Mouse (Mus musculus) heart, postnatal 36 days (tissue): ENCODE data around the gene Prss36. TPM values are rescaled to one million over a fixed set of nuclear protein-coding genes. Genes with fewer than 3 reads are reported as not detected.
"Not testable (repeated sequence)": the region's sequence is repeated elsewhere in the genome, so short reads cannot be mapped to it uniquely, and the experiment has no call there.

Experiments
- DNase-seq, 2 experiments: peaks; one replicate each; pipeline ENCODE4 v3.0.0; 2021 to 2022
- intact Hi-C: fragments of 180-260 bp; cut with DNase I; formaldehyde crosslinking; loops from one replicate; pipeline ENCODE4 v1.15.1; 2025
- total RNA-seq, 2 experiments: library from RNA; stranded (reverse); gene quantifications; 2 replicates each; pipeline ENCODE4 v1.2.3; 2021

Gene Prss36
- 1 to 10 TPM; 7.9 to 8.1 TPM for total RNA-seq

- intact Hi-C loops = no loop called here
- no peak for DNase-seq
Measured at GRCm38 (mm10) chr7:127946470-127947023, at the start of gene Prss36. TSS of gene Prss36 (minus strand) at chr7:127946725.

- intact Hi-C loops = loop anchor here (5.0 kb wide), 1 partner anchor 214 kb away; the partner anchor contains the start of gene Cox6a2
Measured at GRCm38 (mm10) chr7:127993341-127993977, 46.9 kb upstream of the Prss36 start, which contains the start of gene Pycard. TSS of gene Pycard (minus strand) at chr7:127993867.

GRCm38 (mm10) chr7:127992488-127993340 lies 46.2 kb upstream of the Prss36 start:
- DNase-seq = no peak
- intact Hi-C loops = loop anchor here (5.0 kb wide), 1 partner anchor 215 kb away; the partner anchor contains the start of gene Cox6a2

More at GRCm38 (mm10) chr7:127993341-127993977, 46.9 kb upstream of the Prss36 start, which contains the start of gene Pycard:
- peak; percentile 56 to 62 for DNase-seq

GRCm38 (mm10) chr7:127991643-127992487 lies 45.3 kb upstream of the Prss36 start:
- DNase-seq = peak; percentile 75 to 82
- intact Hi-C loops = loop anchor here (2.0 to 5.0 kb wide), 2 partner anchors 17 to 215 kb away; partner anchors contain the start of gene Cox6a2

- DNase-seq = no peak
- intact Hi-C loops = no loop called here
Measured at GRCm38 (mm10) chr7:127988904-127989303, 42.4 kb upstream of the Prss36 start.

- intact Hi-C loops = no loop called here
- DNase-seq = no peak
Measured at GRCm38 (mm10) chr7:127980606-127981005, 34.1 kb upstream of the Prss36 start.

- DNase-seq = no peak
- intact Hi-C loops = no loop called here
Measured at GRCm38 (mm10) chr7:127978856-127979255, 32.3 kb upstream of the Prss36 start.

GRCm38 (mm10) chr7:127974413-127974930 lies 27.9 kb upstream of the Prss36 start:
- intact Hi-C loops = loop anchor here (2.0 kb wide), 1 partner anchor 16 kb away; no protein-coding TSS in a partner anchor
- no peak for DNase-seq

- intact Hi-C loops = loop anchor here (2.0 kb wide), 1 partner anchor 31 kb away; no protein-coding TSS in a partner anchor
- DNase-seq = peak; percentile 86 to 89
Measured at GRCm38 (mm10) chr7:127967922-127968828, 21.6 kb upstream of the Prss36 start.

- DNase-seq = peak; percentile 98 to 100
- intact Hi-C loops = loop anchor here (2.0 kb wide), 1 partner anchor 30 kb away; no protein-coding TSS in a partner anchor
Measured at GRCm38 (mm10) chr7:127967004-127967921, 20.7 kb upstream of the Prss36 start, which contains the start of gene Fus. TSS of gene Fus (plus strand) at chr7:127967457.

GRCm38 (mm10) chr7:127966371-127966918 lies 19.9 kb upstream of the Prss36 start:
- intact Hi-C loops = loop anchor here (2.0 kb wide), 1 partner anchor 30 kb away; no protein-coding TSS in a partner anchor

GRCm38 (mm10) chr7:127959364-127959763 lies 12.8 kb upstream of the Prss36 start:
- intact Hi-C loops = no loop called here
- DNase-seq = no peak

More at GRCm38 (mm10) chr7:127966371-127966918, 19.9 kb upstream of the Prss36 start:
- DNase-seq = peak in 1 of 2 experiments; percentile 13

- DNase-seq = no peak
- intact Hi-C loops = no loop called here
Measured at GRCm38 (mm10) chr7:127952864-127953581, 6.5 kb upstream of the Prss36 start.

- intact Hi-C loops = no loop called here
- peak in 1 of 2 experiments; percentile 17 for DNase-seq
Measured at GRCm38 (mm10) chr7:127944614-127945013, 1.9 kb downstream of the Prss36 start.

GRCm38 (mm10) chr7:127942097-127942496 lies 4.4 kb downstream of the Prss36 start:
- DNase-seq, intact Hi-C loops: not testable (repeated sequence)

- DNase-seq = no peak
- intact Hi-C loops = loop anchor here (2.0 kb wide), 1 partner anchor 30 kb away; the partner anchor contains the start of gene Fus
Measured at GRCm38 (mm10) chr7:127936216-127936884, 10.2 kb downstream of the Prss36 start.
